Mouse (Mus musculus) cerebellum, adult 2 months (tissue): ENCODE results near the gene 6430548M08Rik. TPM values are rescaled to one million over a fixed set of nuclear protein-coding genes. Genes with fewer than 3 reads are reported as not detected.

ENCODE experiments used
- DNase-seq, 2 experiments: peaks; one replicate each; pipeline ENCODE4 v3.0.0; 2021
- H3K27ac ChIP-seq: fragments of 200-500 bp; 2 replicates; pipeline ENCODE4 v1.5.1; 2012; ENCODE audit warnings: low read length, control low read depth, inconsistent platforms; ENCODE audit not compliant: insufficient read depth
- H3K27me3 ChIP-seq: fragments of 200-500 bp; 2 replicates; pipeline ENCODE4 v1.6.1; 2012; ENCODE audit warnings: inconsistent platforms, mild to moderate bottlenecking, low read length, moderate library complexity; ENCODE audit not compliant: control insufficient read depth, insufficient read depth
- H3K4me1 ChIP-seq: fragments of 200-500 bp; 2 replicates; pipeline ENCODE4 v1.6.1; 2011; ENCODE audit warnings: low read length; ENCODE audit not compliant: control insufficient read depth, insufficient read depth
- H3K4me3 ChIP-seq: fragments of 200-500 bp; replicated peaks from 2 replicates; pipeline ENCODE3; 2011; ENCODE audit warnings: mild to moderate bottlenecking, low read depth, low read length, control low read depth; ENCODE audit not compliant: insufficient read depth
- CTCF ChIP-seq: fragments of 200-500 bp; IDR thresholded peaks from 2 replicates; pipeline ENCODE4 v1.5.1; 2011; ENCODE audit warnings: low read depth, mild to moderate bottlenecking, control low read depth, low read length, moderate library complexity, borderline replicate concordance; ENCODE audit not compliant: insufficient read depth
- POLR2A ChIP-seq: fragments of 200-500 bp; IDR thresholded peaks from 2 replicates; pipeline ENCODE4 v1.6.1; 2011; ENCODE audit warnings: low read length, control low read depth, borderline replicate concordance; ENCODE audit not compliant: insufficient read depth
- WGBS: fragments of 180-500 bp; shearing (Covaris S2); methylation state at CpG from one replicate; pipeline ENCODE4 v1.1.7; 2018; 5-methylcytosine and 5-hydroxymethylcytosine counted together
- polyA plus RNA-seq: library from polyadenylated mRNA; depleted of rRNA; stranded (reverse); fragments of >200 nt; gene quantifications from 2 replicates; pipeline ENCODE4 v1.2.3, GENCODE M21; 2012

The 6430548M08Rik gene
- polyA plus RNA-seq, 1 experiment: 175 TPM

- TF ChIP-seq CTCF (no peak), POLR2A (no peak)
- Histone ChIP-seq H3K4me3 (no peak overlapping the region), H3K27me3 (no peaks in the 10 kb centered on the region), H3K27ac (no peak overlapping the region), H3K4me1 (peaks cover 23% of the 10 kb centered on the region)
- peak in 1 of 2 experiments; percentile 49 for DNase-seq
- WGBS: 20% methylated on average over 5 of the region's 5 CpGs
Measured at GRCm38 (mm10) chr8:120167821-120168220, 53.9 kb downstream of the 6430548M08Rik start.

GRCm38 (mm10) chr8:120169119-120169518, 55.2 kb downstream of the 6430548M08Rik start:
- no peak overlapping the region for H3K27ac ChIP-seq
- no peak for TF ChIP-seq POLR2A
- no peak for TF ChIP-seq CTCF
- no peaks in the 10 kb centered on the region for H3K27me3 ChIP-seq
- H3K4me1 ChIP-seq: peaks cover 24% of the 10 kb centered on the region
- WGBS: 67% methylated on average over 8 of the region's 8 CpGs
- no peak overlapping the region for H3K4me3 ChIP-seq
- DNase-seq: no peak

- WGBS: 100% methylated on average over 1 of the region's 1 CpGs
Measured at GRCm38 (mm10) chr8:120173195-120173594, 59.2 kb downstream of the 6430548M08Rik start.

GRCm38 (mm10) chr8:120174606-120175005, 60.7 kb downstream of the 6430548M08Rik start:
- WGBS: 23% methylated on average over 18 of the region's 18 CpGs
- Histone ChIP-seq H3K27me3 (no peaks in the 10 kb centered on the region), H3K4me1 (peaks cover 18% of the 10 kb centered on the region), H3K4me3 (no peak overlapping the region), H3K27ac (no peak overlapping the region)
- no peak for TF ChIP-seq POLR2A
- TF ChIP-seq CTCF: no peak
- DNase-seq: no peak

More at GRCm38 (mm10) chr8:120173195-120173594, 59.2 kb downstream of the 6430548M08Rik start:
- TF ChIP-seq POLR2A (no peak), CTCF (no peak)
- Histone ChIP-seq H3K4me1 (peaks cover 22% of the 10 kb centered on the region), H3K27me3 (no peaks in the 10 kb centered on the region), H3K27ac (no peak overlapping the region), H3K4me3 (no peak overlapping the region)
- no peak for DNase-seq

GRCm38 (mm10) chr8:120176605-120177004, 62.7 kb downstream of the 6430548M08Rik start:
- H3K4me1 ChIP-seq: peaks cover 18% of the 10 kb centered on the region
- DNase-seq: no peak
- no peaks in the 10 kb centered on the region for H3K27me3 ChIP-seq
- 75% methylated on average over 4 of the region's 4 CpGs for WGBS
- TF ChIP-seq POLR2A: no peak
- no peak for TF ChIP-seq CTCF
- H3K4me3 ChIP-seq: no peak overlapping the region
- H3K27ac ChIP-seq: no peak overlapping the region

- Histone ChIP-seq H3K4me3 (no peak within 1 kb of the TSS), H3K27me3 (no peaks in the 10 kb centered on the region), H3K27ac (no peak within 1 kb of the TSS), H3K4me1 (peaks cover 18% of the 10 kb centered on the region)
- TF ChIP-seq POLR2A (no peak), CTCF (no peak)
- WGBS: 11% methylated on average over 25 of the region's 26 CpGs
- DNase-seq: peak in 1 of 2 experiments; percentile 63
Measured at GRCm38 (mm10) chr8:120177318-120178123, 63.6 kb downstream of the 6430548M08Rik start, which contains the start of gene Fam92b. TSS of gene Fam92b (minus strand) at chr8:120177466.

- peaks cover 18% of the 10 kb centered on the region for H3K4me1 ChIP-seq
- TF ChIP-seq POLR2A: no peak
- no peak for TF ChIP-seq CTCF
- H3K27ac ChIP-seq: no peak overlapping the region
- no peak overlapping the region for H3K4me3 ChIP-seq
- H3K27me3 ChIP-seq: no peaks in the 10 kb centered on the region
- DNase-seq: no peak
- WGBS: 43% methylated on average over 10 of the region's 10 CpGs
Measured at GRCm38 (mm10) chr8:120178124-120178514, 64.2 kb downstream of the 6430548M08Rik start.

- WGBS: under 1% methylated on average over 10 of the region's 10 CpGs
- Histone ChIP-seq H3K27me3 (no peaks in the 10 kb centered on the region), H3K4me3 (peak overlapping the region; percentile 28), H3K4me1 (peaks cover 17% of the 10 kb centered on the region), H3K27ac (no peak overlapping the region)
- TF ChIP-seq CTCF: peak; percentile 94
- TF ChIP-seq POLR2A: no peak
- DNase-seq: peak; percentile 85 to 94
Measured at GRCm38 (mm10) chr8:120179027-120179431, 65.1 kb downstream of the 6430548M08Rik start.
